8 mouse cellular contexts compared by ENCODE assay signal in the genomic region with DNA sequence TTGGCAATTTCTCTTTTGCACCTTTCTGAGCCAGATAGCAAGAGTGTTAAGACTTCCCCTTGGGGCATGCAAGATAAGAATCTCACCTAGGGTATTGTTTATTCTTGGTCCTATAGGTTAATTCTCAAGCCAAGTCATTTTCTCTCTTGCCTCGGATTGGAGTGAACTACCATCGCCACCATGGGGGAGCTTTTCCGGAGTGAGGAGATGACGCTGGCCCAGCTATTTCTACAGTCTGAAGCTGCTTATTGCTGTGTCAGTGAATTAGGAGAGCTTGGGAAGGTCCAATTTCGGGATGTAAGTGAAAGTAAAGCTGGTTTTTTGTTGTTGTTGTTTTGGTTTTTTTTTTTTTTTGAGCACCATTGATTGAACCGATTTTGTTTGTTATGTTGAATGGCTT. TPM values are rescaled to one million over a fixed set of nuclear protein-coding genes. Genes with fewer than 3 reads are reported as not detected.
DNase-seq lines count a peak whose midpoint lies in the region; ATAC-seq and TF ChIP-seq lines count a peak whose summit lies in the region.

No protein-coding gene starts in this region.

- peak in 1 of 2 experiments; percentile 58 for DNase-seq in cerebellum, adult 2 months
- DNase-seq in heart, postnatal 0 days (ENCODE audit: low spot score) = no peak
- DNase-seq in heart, adult 8-10 months (ENCODE audit: low spot score) = no peak
- no peak for DNase-seq in forebrain, embryonic 14.5 days (ENCODE audit: low spot score)
- no peak for DNase-seq in liver, postnatal 0 days
- no peak for DNase-seq in adrenal gland, adult 2 months

- peaks cover 11% of the 10 kb centered on the region; the same call in 1 of the 2 replicates for H3K4me1 ChIP-seq in cerebellum, adult 2 months (ENCODE audit: control insufficient read depth, insufficient read depth, low read length)
- H3K4me1 ChIP-seq in heart, postnatal 0 days (ENCODE audit: control insufficient read depth, insufficient read depth) = peaks cover 13% of the 10 kb centered on the region
- peaks cover 12% of the 10 kb centered on the region for H3K4me1 ChIP-seq in forebrain, embryonic 14.5 days (ENCODE audit: control insufficient read depth, insufficient read depth, low read length)
- peaks cover 4% of the 10 kb centered on the region; the same call in 1 of the 2 replicates for H3K4me1 ChIP-seq in liver, postnatal 0 days (ENCODE audit: insufficient read depth)

- no peak overlapping the region for H3K27ac ChIP-seq in cerebellum, adult 2 months (ENCODE audit: insufficient read depth, low read length)
- no peak overlapping the region for H3K27ac ChIP-seq in heart, postnatal 0 days (ENCODE audit: low read depth)
- H3K27ac ChIP-seq in forebrain, embryonic 14.5 days (ENCODE audit: low read depth, low read length) = no peak overlapping the region
- H3K27ac ChIP-seq in liver, postnatal 0 days (ENCODE audit: low read depth) = 0 out of 2 replicates have a peak overlapping the region, but pooled peaks have one; percentile 97

- H3K9ac ChIP-seq in heart, postnatal 0 days (replicated peaks; ENCODE audit: low read depth, low read length) = no peak overlapping the region
- H3K9ac ChIP-seq in forebrain, embryonic 14.5 days (ENCODE audit: low read length) = peak overlapping the region; percentile 91; the same call in 1 of the 2 replicates
- H3K9ac ChIP-seq in liver, postnatal 0 days (replicated peaks) = no peak overlapping the region

- H3K4me2 ChIP-seq in heart, postnatal 0 days (ENCODE audit: low read depth, low read length) = peak overlapping the region; percentile 79; the same call in 1 of the 2 replicates
- peak overlapping the region; percentile 57 for H3K4me2 ChIP-seq in forebrain, embryonic 14.5 days (ENCODE audit: low read length)
- peak overlapping the region; percentile 91 for H3K4me2 ChIP-seq in liver, postnatal 0 days (ENCODE audit: low read depth, low read length)

- H3K36me3 ChIP-seq in heart, postnatal 0 days (replicated peaks; ENCODE audit: control insufficient read depth, insufficient read depth, low read length) = peaks cover 34% of the 10 kb centered on the region
- H3K36me3 ChIP-seq in forebrain, embryonic 14.5 days (ENCODE audit: control insufficient read depth, insufficient read depth, low read length) = peaks cover 26% of the 10 kb centered on the region
- peaks cover 26% of the 10 kb centered on the region for H3K36me3 ChIP-seq in liver, postnatal 0 days (replicated peaks; ENCODE audit: insufficient read depth, low read length)

- TF ChIP-seq CTCF in cerebellum, adult 2 months (IDR thresholded peaks at IDR 0.05; ENCODE audit: borderline replicate concordance, insufficient read depth, low read depth, low read length) = no peak
- no peak for TF ChIP-seq CTCF in heart, postnatal 0 days (IDR thresholded peaks at IDR 0.05; ENCODE audit: low read depth)
- no peak for TF ChIP-seq CTCF in liver, postnatal 0 days (IDR thresholded peaks at IDR 0.05; ENCODE audit: low read depth)

- WGBS in cerebellum, adult 2 months = 20% methylated on average over 6 of the region's 6 CpGs
- 74% methylated on average over 6 of the region's 6 CpGs for WGBS in heart, postnatal 0 days
- WGBS in forebrain, embryonic 14.5 days = 84% methylated on average over 6 of the region's 6 CpGs
- 72% methylated on average over 6 of the region's 6 CpGs for WGBS in liver, postnatal 0 days (ENCODE audit: insufficient replicate concordance)

- H3K4me3 ChIP-seq in cerebellum, adult 2 months (replicated peaks; ENCODE audit: insufficient read depth, low read depth, low read length) = peak overlapping the region; percentile 32
- no peak overlapping the region for H3K4me3 ChIP-seq in heart, postnatal 0 days (ENCODE audit: low read depth, low read length)
- H3K4me3 ChIP-seq in forebrain, embryonic 14.5 days (ENCODE audit: low read depth, low read length) = peak overlapping the region; percentile 77; the same call in 1 of the 2 replicates
- peak overlapping the region; percentile 92 for H3K4me3 ChIP-seq in liver, postnatal 0 days (ENCODE audit: low read depth, low read length)

- no peak for ATAC-seq in cerebellum, adult (ENCODE audit: insufficient number of reproducible peaks, low FRiP score, low TSS enrichment)
- no peak for ATAC-seq in heart, postnatal 0 days (ENCODE audit: insufficient read depth, low read depth)
- no peak for ATAC-seq in forebrain, embryonic 14.5 days
- no peak for ATAC-seq in liver, postnatal 0 days
- ATAC-seq in inflammation-experienced regulatory T-cells, adult 6 months = no peak

- TF ChIP-seq POLR2A in cerebellum, adult 2 months (IDR thresholded peaks at IDR 0.05; ENCODE audit: borderline replicate concordance, insufficient read depth, low read length) = no peak

- no peaks in the 10 kb centered on the region for H3K9me3 ChIP-seq in heart, postnatal 0 days (replicated peaks; ENCODE audit: control insufficient read depth, low read length)
- no peaks in the 10 kb centered on the region for H3K9me3 ChIP-seq in forebrain, embryonic 14.5 days (replicated peaks; ENCODE audit: control insufficient read depth, low read length)
- no peaks in the 10 kb centered on the region for H3K9me3 ChIP-seq in liver, postnatal 0 days (ENCODE audit: low read length)

- H3K27me3 ChIP-seq in cerebellum, adult 2 months (ENCODE audit: control insufficient read depth, insufficient read depth, low read length) = no peaks in the 10 kb centered on the region
- H3K27me3 ChIP-seq in heart, postnatal 0 days (ENCODE audit: control insufficient read depth, insufficient read depth, low read length) = no peaks in the 10 kb centered on the region
- H3K27me3 ChIP-seq in forebrain, embryonic 14.5 days (replicated peaks; ENCODE audit: control insufficient read depth, insufficient read depth, low read length) = no peaks in the 10 kb centered on the region
- no peaks in the 10 kb centered on the region for H3K27me3 ChIP-seq in liver, postnatal 0 days (ENCODE audit: insufficient read depth, low read length)

- TF ChIP-seq EP300 in heart, postnatal 0 days (IDR thresholded peaks at IDR 0.05; ENCODE audit: low read depth) = no peak
- no peak for TF ChIP-seq EP300 in liver, postnatal 0 days (IDR thresholded peaks at IDR 0.05; ENCODE audit: low read depth)

RNA-seq across cellular contexts. Expression of a gene that starts 2.4 kb away (rescaled TPM):
- 294 and 298 TPM in 2 replicates for polyA plus RNA-seq in cerebellum, adult 2 months (2012; rRNA removed)
- total RNA-seq in heart, postnatal 0 days (2014; rRNA removed; ENCODE audit: low replicate concordance) = 57.0 and 57.1 TPM in 2 replicates
- polyA plus RNA-seq in heart, postnatal 0 days (2015; fragmentation: Nextera tagmentation; extraction: Ambion mirVana) = 49.2 and 50.3 TPM in 2 replicates
- total RNA-seq in heart, adult 8-10 months (2022) = 100 to 1,000 TPM in 1 of 4 experiments, 10 to 100 TPM in 3; 85.0 to 100 (median 88.9) TPM
- polyA plus RNA-seq in forebrain, embryonic 14.5 days (2014; fragmentation: Nextera tagmentation; extraction: Ambion mirVana) = 50.2 and 74.4 TPM in 2 replicates
- polyA plus RNA-seq in liver, postnatal 0 days (2015; fragmentation: Nextera tagmentation; extraction: Ambion mirVana) = 25.0 and 29.4 TPM in 2 replicates
- polyA plus RNA-seq in inflammation-experienced regulatory T-cells, adult 6 months (2017; shearing (Covaris generic)) = 1 to 10 TPM; 1.3 to 7.7 (median 6.8) TPM
- total RNA-seq in adrenal gland, adult 2 months (2021) = 100 to 1,000 TPM; 116 to 159 TPM
- polyA plus RNA-seq in adrenal gland, adult 2 months (2012; rRNA removed) = 77.9 and 98.0 TPM in 2 replicates

RNA-seq across cellular contexts. Expression of a gene that starts 41.0 kb away (rescaled TPM):
- polyA plus RNA-seq in cerebellum, adult 2 months (2012; rRNA removed) = 14.9 and 15.6 TPM in 2 replicates
- total RNA-seq in heart, postnatal 0 days (2014; rRNA removed; ENCODE audit: low replicate concordance) = 274 and 305 TPM in 2 replicates
- polyA plus RNA-seq in heart, postnatal 0 days (2015; fragmentation: Nextera tagmentation; extraction: Ambion mirVana) = 401 and 442 TPM in 2 replicates
- 100 to 1,000 TPM; 190 to 247 (median 212) TPM for total RNA-seq in heart, adult 8-10 months (2022)
- 15.6 and 21.1 TPM in 2 replicates for polyA plus RNA-seq in forebrain, embryonic 14.5 days (2014; fragmentation: Nextera tagmentation; extraction: Ambion mirVana)
- polyA plus RNA-seq in liver, postnatal 0 days (2015; fragmentation: Nextera tagmentation; extraction: Ambion mirVana) = 27.5 and 28.5 TPM in 2 replicates
- polyA plus RNA-seq in inflammation-experienced regulatory T-cells, adult 6 months (2017; shearing (Covaris generic)) = under 1 TPM in 2 of 3 experiments, not detected in 1; 0.09 to 0.26 TPM
- 100 to 1,000 TPM; 236 to 425 TPM for total RNA-seq in adrenal gland, adult 2 months (2021)
- polyA plus RNA-seq in adrenal gland, adult 2 months (2012; rRNA removed) = 193 and 219 TPM in 2 replicates

RNA-seq across cellular contexts. Expression of a gene that starts 58.2 kb away (rescaled TPM):
- 12.7 and 15.8 TPM in 2 replicates for polyA plus RNA-seq in cerebellum, adult 2 months (2012; rRNA removed)
- 15.8 and 20.2 TPM in 2 replicates for total RNA-seq in heart, postnatal 0 days (2014; rRNA removed; ENCODE audit: low replicate concordance)
- polyA plus RNA-seq in heart, postnatal 0 days (2015; fragmentation: Nextera tagmentation; extraction: Ambion mirVana) = 10.3 and 12.0 TPM in 2 replicates
- 10 to 100 TPM in 1 of 4 experiments, 1 to 10 TPM in 3; 7.3 to 10.1 (median 7.8) TPM for total RNA-seq in heart, adult 8-10 months (2022)
- 6.6 and 8.4 TPM in 2 replicates for polyA plus RNA-seq in forebrain, embryonic 14.5 days (2014; fragmentation: Nextera tagmentation; extraction: Ambion mirVana)
- polyA plus RNA-seq in liver, postnatal 0 days (2015; fragmentation: Nextera tagmentation; extraction: Ambion mirVana) = 19.1 and 19.3 TPM in 2 replicates
- polyA plus RNA-seq in inflammation-experienced regulatory T-cells, adult 6 months (2017; shearing (Covaris generic)) = 1 to 10 TPM; 4.4 to 7.3 (median 5.7) TPM
- total RNA-seq in adrenal gland, adult 2 months (2021) = 10 to 100 TPM; 38.0 to 42.5 TPM
- polyA plus RNA-seq in adrenal gland, adult 2 months (2012; rRNA removed) = 102 and 120 TPM in 2 replicates

Comparison
In these comparisons a context has a peak if more than half of its experiments do, and no peak if none do; other contexts are left out.
1. RNA of a gene that starts 41.0 kb away (polyA plus RNA-seq): 401 to 442 TPM in heart, postnatal 0 days, 193 to 219 TPM in adrenal gland, adult 2 months, 27.5 to 28.5 TPM in liver, postnatal 0 days, 14.9 to 15.6 TPM in cerebellum, adult 2 months and 15.6 to 21.1 TPM in forebrain, embryonic 14.5 days; 0.09 to 0.26 TPM in inflammation-experienced regulatory T-cells, adult 6 months; every median in the first group is over 10 times any median in the second.
2. Peak in every context shown above with its lines, with median percentiles within 50 percentile points of each other: H3K4me2 ChIP-seq.